ENCODE assay signal across 7 mouse cellular contexts in genomic region chr11:6267320-6268254, GRCm38 (mm10). TPM values are rescaled to one million over a fixed set of nuclear protein-coding genes. Genes with fewer than 3 reads are reported as not detected.
DNase-seq lines count a peak whose midpoint lies in the region; ATAC-seq lines count a peak whose summit lies in the region.

TSS of gene Ddx56 (minus strand) at chr11:6267772.

- H3K27ac ChIP-seq in intestine, embryonic 15.5 days = peak within 1 kb of the TSS; percentile 89
- H3K27ac ChIP-seq in midbrain, embryonic 10.5 days (replicated peaks) = peak within 1 kb of the TSS; percentile 92

- no peaks in the 10 kb centered on the region for H3K27me3 ChIP-seq in intestine, embryonic 15.5 days (replicated peaks)
- no peaks in the 10 kb centered on the region for H3K27me3 ChIP-seq in midbrain, embryonic 10.5 days (ENCODE audit: low read depth, poor library complexity, severe bottlenecking)

- peak within 1 kb of the TSS; percentile 83 for H3K9ac ChIP-seq in intestine, embryonic 15.5 days

- peak within 1 kb of the TSS; percentile 66 for H3K4me2 ChIP-seq in intestine, embryonic 15.5 days (replicated peaks)

- H3K9me3 ChIP-seq in intestine, embryonic 15.5 days = no peaks in the 10 kb centered on the region
- H3K9me3 ChIP-seq in midbrain, embryonic 10.5 days (replicated peaks) = no peaks in the 10 kb centered on the region

- peak within 1 kb of the TSS; percentile 80 for H3K4me3 ChIP-seq in intestine, embryonic 15.5 days (replicated peaks)
- peak within 1 kb of the TSS; percentile 96 for H3K4me3 ChIP-seq in midbrain, embryonic 10.5 days

- WGBS in intestine, embryonic 15.5 days = 2% methylated on average over 50 of the region's 50 CpGs
- WGBS in midbrain, embryonic 10.5 days = 1% methylated on average over 50 of the region's 50 CpGs

- ATAC-seq in intestine, embryonic 15.5 days = peak; percentile 98

- peaks cover 8% of the 10 kb centered on the region for H3K4me1 ChIP-seq in intestine, embryonic 15.5 days (replicated peaks)
- H3K4me1 ChIP-seq in midbrain, embryonic 10.5 days = peaks cover 22% of the 10 kb centered on the region

- peaks cover 39% of the 10 kb centered on the region for H3K36me3 ChIP-seq in intestine, embryonic 15.5 days
- peaks cover 76% of the 10 kb centered on the region for H3K36me3 ChIP-seq in midbrain, embryonic 10.5 days

- DNase-seq in adrenal gland, adult 2 months = peak; percentile 94
- peak; percentile 88 for DNase-seq in embryo, embryonic 11.5 days (ENCODE audit: low read depth, low spot score)
- DNase-seq in gastrocnemius, postnatal 36 days = peak; percentile 86 to 92
- peak; percentile 92 to 97 for DNase-seq in left cerebral cortex, postnatal 25 days (ENCODE audit: low spot score in 2 of 2)
- peak; percentile 90 for DNase-seq in midbrain, embryonic 10.5 days (ENCODE audit: low spot score)
- DNase-seq in right cerebral cortex, postnatal 4 days = peak; percentile 87

- intact Hi-C loops in gastrocnemius, postnatal 36 days (cut with DNase I) = no loop called here
- intact Hi-C loops in left cerebral cortex, postnatal 25 days (cut with DNase I) = loop anchor here (10.0 kb wide), 1 partner anchor 303 kb away; no protein-coding TSS in a partner anchor

RNA-seq across cellular contexts. Expression of gene Ddx56, which starts in this region (rescaled TPM):
- total RNA-seq in adrenal gland, adult 2 months (2021) = 10 to 100 TPM; 44.9 to 51.8 TPM
- polyA plus RNA-seq in adrenal gland, adult 2 months (2012; rRNA removed) = 23.7 and 27.6 TPM in 2 replicates
- 10 to 100 TPM; 22.0 to 30.1 TPM for total RNA-seq in gastrocnemius, postnatal 36 days (2021)
- 100 and 106 TPM in 2 replicates for polyA plus RNA-seq in intestine, embryonic 15.5 days (2015; fragmentation: Nextera tagmentation; extraction: Ambion mirVana)
- total RNA-seq in left cerebral cortex, postnatal 25 days (2021) = 10 to 100 TPM; 43.9 to 44.4 TPM
- polyA plus RNA-seq in midbrain, embryonic 10.5 days (2016; fragmentation: Nextera tagmentation; extraction: Ambion mirVana) = 117 and 126 TPM in 2 replicates

Comparison
In these comparisons a context has a peak if more than half of its experiments do, and no peak if none do; other contexts are left out.
1. Peak in every context shown above with its lines: DNase-seq, ATAC-seq, H3K4me3 ChIP-seq and H3K27ac ChIP-seq.